Mouse (Mus musculus) forebrain, embryonic 15.5 days (tissue): Measurements from ENCODE around the gene 2210408I21Rik. TPM values are rescaled to one million over a fixed set of nuclear protein-coding genes. Genes with fewer than 3 reads are reported as not detected.

ENCODE experiments used
- ATAC-seq: fragments of 200-750 bp; cut with Nextera tagmentation; replicated peaks from 2 replicates; pipeline ENCODE4 v1.8.0; 2017; ENCODE audit warnings: mild to moderate bottlenecking, moderate TSS enrichment, moderate library complexity
- H3K27ac ChIP-seq: fragments of 300-500 bp; sonication (generic); replicated peaks from 2 replicates; pipeline ENCODE4 v1.5.1; 2015; ENCODE audit warnings: mild to moderate bottlenecking, inconsistent platforms
- H3K27me3 ChIP-seq: fragments of 300-500 bp; sonication (generic); 2 replicates; pipeline ENCODE4 v1.6.1; 2015; ENCODE audit warnings: inconsistent platforms
- H3K36me3 ChIP-seq: fragments of 300-500 bp; sonication (generic); 2 replicates; pipeline ENCODE4 v1.6.1; 2015; ENCODE audit warnings: mild to moderate bottlenecking, inconsistent platforms
- H3K4me1 ChIP-seq: fragments of 300-500 bp; sonication (generic); 2 replicates; pipeline ENCODE4 v1.6.1; 2015; ENCODE audit warnings: inconsistent platforms
- H3K4me2 ChIP-seq: fragments of 300-500 bp; sonication (generic); replicated peaks from 2 replicates; pipeline ENCODE4 v1.6.1; 2015; ENCODE audit warnings: mild to moderate bottlenecking, inconsistent platforms
- H3K4me3 ChIP-seq: fragments of 300-500 bp; sonication (generic); 2 replicates; pipeline ENCODE4 v1.5.1; 2015; ENCODE audit warnings: mild to moderate bottlenecking, inconsistent platforms
- H3K9ac ChIP-seq: fragments of 300-500 bp; sonication (generic); replicated peaks from 2 replicates; pipeline ENCODE4 v1.6.1; 2015; ENCODE audit warnings: mild to moderate bottlenecking, inconsistent platforms
- H3K9me3 ChIP-seq: fragments of 300-500 bp; sonication (generic); 2 replicates; pipeline ENCODE4 v1.6.1; 2016; ENCODE audit warnings: inconsistent platforms
- WGBS: fragments of 180-500 bp; shearing (Covaris S2); methylation state at CpG from one replicate; pipeline ENCODE4 v1.1.7; 2015; ENCODE audit warnings: mixed read lengths; 5-methylcytosine and 5-hydroxymethylcytosine counted together
- polyA plus RNA-seq: library from polyadenylated mRNA; unstranded; fragments of >200 nt; fragmentation: Nextera tagmentation; extraction: Ambion mirVana; gene quantifications from 2 replicates; pipeline ENCODE4 v1.2.1, GENCODE M21; 2015

Gene 2210408I21Rik
- polyA plus RNA-seq, 1 experiment from 2014 or later: 14.3 TPM

DNA sequence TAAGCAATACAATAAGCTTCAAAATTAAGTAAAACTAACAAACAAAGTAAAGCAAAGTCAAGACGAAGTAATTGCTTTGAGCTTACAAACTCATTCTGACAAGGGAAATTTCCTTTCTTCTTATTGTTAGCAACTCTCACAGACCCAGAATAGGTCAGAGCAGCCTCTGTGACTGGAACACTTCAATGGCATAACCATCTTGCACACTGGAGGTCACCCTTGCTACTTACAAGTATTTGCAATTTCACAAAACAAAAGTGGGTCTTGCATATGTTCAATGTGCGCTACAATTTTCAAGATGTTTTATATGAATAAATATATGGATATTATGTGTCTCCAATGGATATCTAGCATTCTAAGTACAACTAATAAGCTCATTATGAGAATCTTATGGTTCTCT, 265.4 kb downstream of the 2210408I21Rik start:
- H3K9me3 ChIP-seq: no peaks in the 10 kb centered on the region
- ATAC-seq: no peak
- H3K4me2 ChIP-seq: no peak overlapping the region
- no peak overlapping the region for H3K4me3 ChIP-seq
- H3K36me3 ChIP-seq: no peaks in the 10 kb centered on the region
- no peaks in the 10 kb centered on the region for H3K27me3 ChIP-seq
- WGBS: 40% methylated on average over 2 of the region's 2 CpGs
- H3K4me1 ChIP-seq: peaks cover 18% of the 10 kb centered on the region
- no peak overlapping the region for H3K27ac ChIP-seq
- no peak overlapping the region for H3K9ac ChIP-seq

DNA sequence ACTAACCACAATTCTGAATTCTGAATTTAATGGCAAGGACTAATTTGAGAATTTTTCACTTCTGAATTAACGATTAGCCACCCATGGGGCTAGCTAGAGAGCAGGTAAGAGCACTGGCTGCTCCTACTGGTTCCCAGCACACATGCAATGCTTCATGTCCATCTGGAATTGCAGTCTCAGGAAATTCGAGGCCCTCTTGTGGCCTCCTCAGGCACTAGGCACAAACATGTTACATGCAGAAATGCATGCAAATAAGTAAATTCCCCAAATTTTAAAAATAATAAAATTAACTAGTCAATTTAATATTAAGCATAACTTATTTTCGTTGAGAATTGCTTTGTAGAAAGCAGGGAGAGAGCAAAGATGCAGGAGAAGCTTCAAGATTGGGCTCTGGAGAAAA, 273.2 kb downstream of the 2210408I21Rik start:
- no peak for ATAC-seq
- WGBS: 83% methylated on average over 3 of the region's 3 CpGs
- H3K36me3 ChIP-seq: no peaks in the 10 kb centered on the region
- no peaks in the 10 kb centered on the region for H3K27me3 ChIP-seq
- no peak overlapping the region for H3K27ac ChIP-seq
- no peak overlapping the region for H3K4me3 ChIP-seq
- H3K9me3 ChIP-seq: no peaks in the 10 kb centered on the region
- H3K4me2 ChIP-seq: no peak overlapping the region
- no peak overlapping the region for H3K9ac ChIP-seq
- H3K4me1 ChIP-seq: no peaks in the 10 kb centered on the region

DNA sequence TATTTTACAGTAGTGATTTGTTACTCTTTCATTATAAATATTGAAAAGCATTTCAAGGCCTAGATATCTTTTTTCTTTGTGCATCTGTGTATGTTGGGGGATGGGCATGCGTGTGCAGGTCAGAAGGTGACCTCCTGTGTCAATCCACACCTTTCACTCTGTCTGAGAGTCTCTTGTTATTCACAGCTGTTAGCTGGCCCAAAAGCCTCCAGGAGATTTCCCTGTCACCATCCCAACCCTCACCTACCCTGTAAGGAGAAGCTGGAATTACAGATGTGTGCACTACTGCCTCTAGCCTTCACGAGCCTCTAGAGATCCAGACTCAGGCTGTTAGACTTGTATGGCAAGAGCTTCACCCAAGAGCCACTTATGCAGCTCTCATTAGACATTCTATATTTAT, 274.5 kb downstream of the 2210408I21Rik start:
- no peaks in the 10 kb centered on the region for H3K9me3 ChIP-seq
- no peaks in the 10 kb centered on the region for H3K27me3 ChIP-seq
- H3K27ac ChIP-seq: no peak overlapping the region
- WGBS: 83% methylated on average over 2 of the region's 2 CpGs
- no peak overlapping the region for H3K9ac ChIP-seq
- H3K4me2 ChIP-seq: no peak overlapping the region
- ATAC-seq: no peak
- no peak overlapping the region for H3K4me3 ChIP-seq
- no peaks in the 10 kb centered on the region for H3K4me1 ChIP-seq
- no peaks in the 10 kb centered on the region for H3K36me3 ChIP-seq

DNA sequence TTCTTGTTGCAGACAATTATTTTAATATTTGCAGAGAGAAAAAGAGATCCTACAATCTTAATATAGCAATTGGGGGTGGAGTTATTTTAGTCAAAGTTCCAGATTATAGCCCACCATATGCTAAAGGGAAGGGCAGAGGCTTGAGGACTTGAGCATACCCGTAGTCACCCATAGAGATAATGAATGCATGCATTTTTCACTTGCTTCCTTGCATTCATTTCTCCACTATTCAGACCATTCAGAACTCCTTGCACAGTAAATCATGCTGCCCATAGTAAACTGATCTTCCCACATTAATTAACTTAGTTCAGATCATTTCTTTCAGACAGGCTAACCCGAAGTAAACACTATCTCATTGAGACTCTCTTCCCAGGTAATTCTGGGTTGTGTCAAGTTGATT, 277.5 kb downstream of the 2210408I21Rik start:
- no peaks in the 10 kb centered on the region for H3K9me3 ChIP-seq
- WGBS: 18% methylated on average over 2 of the region's 2 CpGs
- H3K4me3 ChIP-seq: no peak overlapping the region
- ATAC-seq: no peak
- no peak overlapping the region for H3K4me2 ChIP-seq
- H3K4me1 ChIP-seq: no peaks in the 10 kb centered on the region
- H3K9ac ChIP-seq: no peak overlapping the region
- H3K27me3 ChIP-seq: no peaks in the 10 kb centered on the region
- H3K27ac ChIP-seq: no peak overlapping the region
- H3K36me3 ChIP-seq: no peaks in the 10 kb centered on the region

DNA sequence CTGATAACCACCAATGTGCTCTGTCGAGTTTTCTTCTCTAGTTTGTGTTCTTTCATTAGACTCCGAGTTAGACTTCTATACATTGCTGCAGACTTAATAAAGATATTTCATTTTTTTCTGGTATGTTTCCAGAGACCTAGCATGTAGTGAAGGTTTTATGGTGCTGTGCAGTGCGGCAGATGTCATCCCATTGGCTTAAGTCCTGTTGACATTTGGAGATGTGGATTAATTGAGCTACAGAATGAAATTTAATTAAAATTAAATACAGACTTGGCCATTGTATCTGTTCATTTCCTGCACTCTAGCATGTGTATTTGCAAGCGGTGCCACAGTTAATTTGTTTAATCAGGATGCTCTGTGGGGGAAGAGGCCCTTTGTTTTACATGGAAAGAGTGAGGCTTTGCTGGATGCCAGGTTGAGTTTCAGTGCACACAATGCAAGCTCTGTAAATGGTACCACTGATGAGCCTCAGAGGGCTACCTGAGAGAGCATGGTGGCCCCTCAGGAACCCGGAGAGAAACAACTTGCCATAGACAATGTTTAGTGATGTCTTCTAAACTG, 314.7 kb downstream of the 2210408I21Rik start:
- Histone ChIP-seq H3K4me1 (no peaks in the 10 kb centered on the region), H3K36me3 (no peaks in the 10 kb centered on the region), H3K9me3 (no peaks in the 10 kb centered on the region), H3K27ac (no peak overlapping the region), H3K4me3 (no peak overlapping the region), H3K9ac (no peak overlapping the region), H3K4me2 (no peak overlapping the region), H3K27me3 (no peaks in the 10 kb centered on the region)
- WGBS: 63% methylated on average over 5 of the region's 5 CpGs
- no peak for ATAC-seq

DNA sequence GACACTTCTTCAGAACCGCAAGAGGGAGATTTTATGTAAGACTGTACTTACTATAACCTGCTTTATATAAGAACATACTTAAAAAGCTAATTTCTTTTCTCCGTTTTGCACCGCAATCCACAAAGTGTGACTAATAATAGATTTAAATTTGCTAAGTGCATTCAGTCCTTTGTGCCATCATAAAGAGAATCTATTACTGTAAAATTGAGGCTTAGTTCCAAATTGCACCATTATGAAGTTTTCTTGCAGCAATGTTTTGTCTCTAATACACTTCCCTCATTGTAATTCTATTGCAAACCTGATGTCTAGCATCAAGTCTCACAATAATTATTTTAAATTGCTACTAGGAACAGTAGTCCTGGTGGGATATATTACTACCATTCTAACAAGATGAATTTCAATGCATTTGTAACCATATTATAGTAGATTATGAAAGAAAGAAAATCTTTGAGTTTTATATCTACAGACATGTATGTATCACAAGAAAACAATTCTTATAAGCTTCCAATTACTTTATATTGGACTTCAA, 334.8 kb downstream of the 2210408I21Rik start:
- no peak overlapping the region for H3K9ac ChIP-seq
- no peak overlapping the region for H3K4me2 ChIP-seq
- no peak overlapping the region for H3K27ac ChIP-seq
- no peaks in the 10 kb centered on the region for H3K9me3 ChIP-seq
- peak; percentile 55; the same call in 1 of the 2 replicates for ATAC-seq
- H3K4me3 ChIP-seq: no peak overlapping the region
- no peaks in the 10 kb centered on the region for H3K27me3 ChIP-seq
- H3K36me3 ChIP-seq: no peaks in the 10 kb centered on the region
- no peaks in the 10 kb centered on the region for H3K4me1 ChIP-seq
- 58% methylated on average over 3 of the region's 3 CpGs for WGBS

DNA sequence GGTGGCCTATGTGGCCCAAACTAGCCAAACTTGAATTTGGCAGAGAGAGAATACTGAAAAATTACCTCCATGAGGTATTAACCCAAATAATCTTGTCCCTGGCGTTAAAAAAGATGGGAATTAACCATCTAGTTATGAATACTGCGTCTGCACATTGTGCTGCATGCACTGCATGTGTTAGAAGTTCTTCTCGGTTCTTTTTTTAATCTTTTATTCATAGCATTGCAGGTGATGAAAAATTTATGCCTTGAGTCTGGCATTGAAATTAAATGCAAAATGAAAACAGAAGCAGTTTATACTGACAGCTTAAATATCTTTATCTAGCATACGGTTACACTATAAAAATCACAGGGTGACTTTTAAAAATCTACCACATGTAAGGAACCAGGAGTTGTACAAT, 341.1 kb downstream of the 2210408I21Rik start:
- Histone ChIP-seq H3K4me1 (peaks cover 6% of the 10 kb centered on the region), H3K4me2 (no peak overlapping the region), H3K27me3 (no peaks in the 10 kb centered on the region), H3K36me3 (no peaks in the 10 kb centered on the region), H3K27ac (no peak overlapping the region), H3K9me3 (no peaks in the 10 kb centered on the region), H3K4me3 (no peak overlapping the region), H3K9ac (no peak overlapping the region)
- WGBS: 63% methylated on average over 4 of the region's 4 CpGs
- no peak for ATAC-seq

DNA sequence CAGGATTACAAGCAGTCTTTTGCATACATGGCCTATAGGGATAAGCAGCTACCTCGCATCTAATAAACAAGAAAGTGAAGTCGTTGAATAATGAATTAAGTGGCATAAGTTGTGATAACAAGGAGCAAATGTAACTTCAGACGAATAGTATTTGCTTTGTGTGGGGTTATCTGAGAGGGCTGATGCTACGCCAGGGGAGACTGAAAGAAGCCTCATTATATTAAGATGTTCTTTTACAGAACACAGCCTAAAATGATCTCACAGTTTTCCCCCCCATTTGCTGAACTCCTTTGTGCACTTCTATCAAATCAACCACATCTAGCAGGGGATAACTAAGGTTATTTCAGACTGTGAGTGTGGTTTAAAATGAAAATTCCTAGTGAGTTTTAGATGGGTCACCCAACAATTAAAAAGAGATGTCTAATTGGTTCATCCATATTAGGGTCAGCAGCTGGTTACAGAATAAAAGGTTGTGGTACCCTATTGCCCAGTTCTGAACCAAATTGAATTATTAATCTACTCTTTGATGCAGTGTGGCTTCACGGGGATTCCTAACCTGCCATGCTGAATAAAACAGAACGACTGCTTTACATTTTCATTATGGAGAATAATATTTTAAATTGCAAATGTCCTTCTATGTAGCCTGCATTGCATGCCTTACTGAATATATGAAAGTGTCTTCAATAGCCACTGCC, 343.2 kb downstream of the 2210408I21Rik start:
- WGBS: 19% methylated on average over 6 of the region's 6 CpGs

DNA sequence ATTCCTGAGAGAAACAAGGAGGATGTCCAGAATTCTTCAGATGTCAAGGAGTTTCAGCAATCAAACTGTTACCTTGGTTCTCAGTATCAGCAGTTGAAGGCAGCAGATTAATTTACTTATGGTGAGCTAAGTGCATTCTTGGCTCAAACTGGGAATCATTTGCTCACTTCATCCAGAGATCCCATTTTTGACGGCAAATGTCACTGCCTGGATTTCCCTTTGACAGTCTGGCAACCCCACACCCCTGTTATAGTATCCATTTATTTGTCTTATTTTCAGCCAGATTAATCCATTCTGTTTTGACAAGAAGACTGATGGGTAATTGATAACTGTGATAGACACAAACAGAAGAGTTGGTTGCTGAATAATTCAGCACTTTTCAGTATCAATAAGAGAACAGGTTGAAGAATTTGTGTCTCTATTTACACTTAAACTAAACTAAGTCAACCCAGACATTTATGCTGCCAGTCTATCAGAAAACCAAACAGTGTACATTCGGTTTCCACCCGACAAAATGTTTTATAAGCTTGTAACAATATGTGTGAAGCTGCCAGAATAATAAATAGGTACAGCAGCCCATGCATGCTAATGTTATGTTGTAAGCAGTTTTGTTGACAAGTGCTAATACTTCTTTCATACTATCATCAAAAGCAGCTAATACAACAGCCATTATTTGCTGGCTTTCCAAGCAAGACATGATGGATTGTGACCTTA, 354.8 kb downstream of the 2210408I21Rik start:
- 20% methylated on average over 3 of the region's 3 CpGs for WGBS
- H3K36me3 ChIP-seq: no peaks in the 10 kb centered on the region

More for the DNA sequence above, 343.2 kb downstream of the 2210408I21Rik start:
- H3K27ac ChIP-seq: no peak overlapping the region
- no peaks in the 10 kb centered on the region for H3K36me3 ChIP-seq
- no peak overlapping the region for H3K4me3 ChIP-seq
- no peak overlapping the region for H3K9ac ChIP-seq
- H3K27me3 ChIP-seq: no peaks in the 10 kb centered on the region
- H3K9me3 ChIP-seq: no peaks in the 10 kb centered on the region
- peaks cover 6% of the 10 kb centered on the region for H3K4me1 ChIP-seq
- no peak overlapping the region for H3K4me2 ChIP-seq
- 0 out of 2 replicates have a peak, but pooled peaks have one; percentile 48 for ATAC-seq

DNA sequence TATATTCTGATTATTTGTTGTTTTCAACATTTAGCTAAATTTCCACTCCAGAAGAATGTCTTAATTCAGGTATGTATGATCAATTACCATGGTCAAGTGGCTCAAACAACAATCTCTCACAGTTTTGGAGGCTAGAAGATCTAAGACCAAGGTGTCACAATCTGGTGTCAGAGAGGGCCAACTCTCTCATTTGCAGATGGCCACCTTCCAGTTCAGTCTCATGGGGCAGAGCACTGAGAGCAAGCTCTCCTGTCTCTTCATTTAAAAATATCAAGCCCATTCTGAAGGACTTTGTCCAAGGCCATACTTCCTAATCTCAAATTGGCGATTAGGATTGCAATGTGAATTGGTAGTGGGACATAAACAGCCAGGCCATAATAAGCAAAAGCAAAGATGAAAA, 378.7 kb downstream of the 2210408I21Rik start:
- no peak for ATAC-seq
- H3K4me2 ChIP-seq: no peak overlapping the region
- H3K36me3 ChIP-seq: no peaks in the 10 kb centered on the region
- no peaks in the 10 kb centered on the region for H3K27me3 ChIP-seq
- no peak overlapping the region for H3K9ac ChIP-seq
- WGBS: 97% methylated on average over 1 of the region's 1 CpGs
- H3K27ac ChIP-seq: no peak overlapping the region
- no peaks in the 10 kb centered on the region for H3K4me1 ChIP-seq
- H3K4me3 ChIP-seq: no peak overlapping the region
- no peaks in the 10 kb centered on the region for H3K9me3 ChIP-seq

More for the DNA sequence above, 354.8 kb downstream of the 2210408I21Rik start:
- Histone ChIP-seq H3K9ac (no peak overlapping the region), H3K27ac (peak overlapping the region; percentile 33), H3K4me1 (peaks cover 16% of the 10 kb centered on the region), H3K4me3 (no peak overlapping the region), H3K4me2 (no peak overlapping the region), H3K9me3 (no peaks in the 10 kb centered on the region), H3K27me3 (no peaks in the 10 kb centered on the region)
- peak; percentile 86 for ATAC-seq

DNA sequence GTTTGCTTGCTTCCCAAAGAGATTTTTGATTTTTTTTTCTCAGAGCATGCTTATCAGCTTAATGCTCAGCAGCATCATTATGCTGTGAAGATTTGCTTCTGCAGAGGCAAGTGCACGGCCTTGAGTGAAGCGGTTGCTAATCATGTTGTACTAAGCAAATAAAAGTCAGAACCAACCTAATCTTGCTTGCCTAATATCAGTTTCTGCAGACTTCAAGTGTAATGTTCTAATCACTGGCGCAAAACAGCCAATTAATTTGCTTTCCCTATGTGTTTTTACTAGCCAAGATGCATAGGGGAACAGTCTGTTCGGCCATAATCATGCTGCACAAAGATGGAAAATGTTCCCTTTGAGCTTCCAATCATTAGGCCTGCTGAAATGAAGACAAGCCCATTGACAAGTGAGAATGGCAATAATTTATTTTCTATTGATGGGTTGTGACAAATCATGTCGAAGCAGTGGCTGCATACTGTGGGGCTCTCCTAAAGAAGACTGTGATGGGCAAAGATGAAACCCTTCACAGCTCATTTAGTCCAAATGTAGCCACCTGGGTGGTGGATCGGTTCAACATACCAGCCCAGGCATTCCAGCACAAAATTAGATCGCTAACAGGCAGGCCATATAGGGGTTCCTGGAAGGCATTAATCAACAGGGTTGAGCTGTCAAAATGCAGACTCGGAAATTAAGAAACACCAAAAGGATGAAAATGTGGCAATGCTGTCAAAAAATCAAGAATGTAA, 393.8 kb downstream of the 2210408I21Rik start:
- H3K27ac ChIP-seq: no peak overlapping the region; the same call in 1 of the 2 replicates
- H3K4me1 ChIP-seq: no peaks in the 10 kb centered on the region
- no peak overlapping the region for H3K4me2 ChIP-seq
- 32% methylated on average over 8 of the region's 8 CpGs for WGBS
- no peak overlapping the region for H3K4me3 ChIP-seq
- H3K27me3 ChIP-seq: no peaks in the 10 kb centered on the region
- no peak overlapping the region for H3K9ac ChIP-seq
- H3K9me3 ChIP-seq: no peaks in the 10 kb centered on the region
- no peaks in the 10 kb centered on the region for H3K36me3 ChIP-seq
- ATAC-seq: peak; percentile 53; the same call in 1 of the 2 replicates

DNA sequence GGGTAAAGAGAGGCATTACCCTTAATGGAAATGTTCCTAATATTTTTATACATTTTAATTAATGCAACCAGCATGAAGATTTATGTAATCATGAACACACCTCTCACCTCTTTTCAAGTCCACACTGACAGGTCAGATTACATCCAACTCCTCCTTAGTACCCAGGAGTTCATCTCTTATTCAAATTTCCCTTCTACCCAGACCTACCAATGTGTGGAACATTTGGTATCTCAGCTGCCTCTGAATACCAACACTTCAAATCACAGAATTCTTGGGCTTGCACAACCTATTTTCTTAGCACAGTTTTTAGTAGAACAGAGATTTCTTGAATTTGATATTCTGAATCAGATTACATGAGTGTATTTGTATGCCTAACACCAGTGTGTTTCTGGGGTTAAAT, 394.4 kb downstream of the 2210408I21Rik start:
- Histone ChIP-seq H3K4me2 (no peak overlapping the region), H3K36me3 (no peaks in the 10 kb centered on the region), H3K4me1 (no peaks in the 10 kb centered on the region), H3K9me3 (no peaks in the 10 kb centered on the region), H3K9ac (no peak overlapping the region), H3K27ac (no peak overlapping the region), H3K4me3 (no peak overlapping the region), H3K27me3 (no peaks in the 10 kb centered on the region)
- ATAC-seq: no peak
